Mouse (Mus musculus) brain, embryonic 14.5 days (tissue): Measurements from ENCODE around the gene Cd37. TPM values are rescaled to one million over a fixed set of nuclear protein-coding genes. Genes with fewer than 3 reads are reported as not detected.
A peak's percentile ranks its signal among the peaks of the same experiment; 100 is the strongest.

ENCODE experiments used
- DNase-seq: peaks from one replicate; pipeline ENCODE4 v3.0.0-alpha.2; 2011; ENCODE audit warnings: low read depth
- CTCF ChIP-seq: fragments of 200-500 bp; IDR thresholded peaks from 2 replicates; pipeline ENCODE4 v1.5.1; 2012; ENCODE audit warnings: inconsistent platforms, mild to moderate bottlenecking, moderate library complexity, borderline replicate concordance; ENCODE audit not compliant: insufficient read depth, insufficient read length; ENCODE audit errors: extremely low read depth
- POLR2A ChIP-seq: fragments of 200-500 bp; IDR thresholded peaks from 2 replicates; pipeline ENCODE4 v1.6.1; 2012; ENCODE audit warnings: mild to moderate bottlenecking, inconsistent platforms, borderline replicate concordance; ENCODE audit not compliant: poor library complexity, insufficient read depth, insufficient read length, severe bottlenecking; ENCODE audit errors: extremely low read depth
- polyA plus RNA-seq: library from polyadenylated mRNA; depleted of rRNA; stranded (reverse); fragments of >200 nt; gene quantifications from 2 replicates; pipeline ENCODE4 v1.2.3, GENCODE M21; 2012

Cd37 gene
- polyA plus RNA-seq, 1 experiment, result 1.4 TPM

- no peak for TF ChIP-seq POLR2A
- no peak for TF ChIP-seq CTCF
- no peak for DNase-seq
These were observed 27.8 kb downstream of the Cd37 start for GRCm38 (mm10) chr7:45211070-45211469.

- no peak for DNase-seq
- TF ChIP-seq POLR2A (no peak), CTCF (peak; percentile 26; the same call in 1 of the 2 replicates)
These were observed 30.7 kb downstream of the Cd37 start for GRCm38 (mm10) chr7:45208260-45208659.

GRCm38 (mm10) chr7:45204380-45205143, 34.4 kb downstream of the Cd37 start, which contains the start of gene Ccdc155:
TSS of gene Ccdc155 (minus strand) at chr7:45204892.
- DNase-seq, result peak; percentile 100
- no peak for TF ChIP-seq CTCF
- TF ChIP-seq POLR2A, result peak; percentile 51; the same call in 1 of the 2 replicates

GRCm38 (mm10) chr7:45202654-45203053, 36.3 kb downstream of the Cd37 start:
- TF ChIP-seq POLR2A (no peak), CTCF (no peak)
- DNase-seq, result no peak

- DNase-seq, result no peak
- TF ChIP-seq CTCF (no peak), POLR2A (no peak)
These were observed 40.0 kb downstream of the Cd37 start for GRCm38 (mm10) chr7:45198961-45199360.

- DNase-seq, result peak; percentile 91
- TF ChIP-seq POLR2A (no peak), CTCF (peak; percentile 95)
These were observed 40.5 kb downstream of the Cd37 start for GRCm38 (mm10) chr7:45198435-45198834.

GRCm38 (mm10) chr7:45196994-45197393, 41.9 kb downstream of the Cd37 start:
- no peak for TF ChIP-seq POLR2A
- no peak for TF ChIP-seq CTCF
- no peak for DNase-seq

- DNase-seq, result no peak
- TF ChIP-seq POLR2A (no peak), CTCF (no peak)
These were observed 42.8 kb downstream of the Cd37 start for GRCm38 (mm10) chr7:45196176-45196535.

GRCm38 (mm10) chr7:45195341-45196175, 43.4 kb downstream of the Cd37 start:
- TF ChIP-seq POLR2A, result no peak
- TF ChIP-seq CTCF, result no peak
- DNase-seq, result no peak

GRCm38 (mm10) chr7:45193871-45194785, 44.8 kb downstream of the Cd37 start:
- no peak for DNase-seq
- TF ChIP-seq CTCF (no peak), POLR2A (no peak)
